Mouse (Mus musculus) kidney, adult 18-20 months (tissue): Measurements from ENCODE around the gene Dgkb.

Experiments
- DNase-seq: peaks from one replicate; pipeline ENCODE4 v3.0.0; 2021

Dgkb gene

GRCm38 (mm10) chr12:38017674-38018073 is 200.1 kb downstream of the Dgkb start:
- no peak for DNase-seq

GRCm38 (mm10) chr12:38047256-38047655 is 229.7 kb downstream of the Dgkb start:
- no peak for DNase-seq

- no peak for DNase-seq
These were observed 270.7 kb downstream of the Dgkb start for GRCm38 (mm10) chr12:38088224-38088623.

- no peak for DNase-seq
These were observed 294.4 kb downstream of the Dgkb start for GRCm38 (mm10) chr12:38111928-38112327.

- DNase-seq = no peak
These were observed 297.6 kb downstream of the Dgkb start for GRCm38 (mm10) chr12:38114990-38115615.

GRCm38 (mm10) chr12:38123524-38123923 is 306.0 kb downstream of the Dgkb start:
- DNase-seq = no peak

- DNase-seq = no peak
These were observed 307.8 kb downstream of the Dgkb start for GRCm38 (mm10) chr12:38125297-38125696.

- no peak for DNase-seq
These were observed 312.8 kb downstream of the Dgkb start for GRCm38 (mm10) chr12:38130209-38130915.

GRCm38 (mm10) chr12:38136379-38136778 is 318.9 kb downstream of the Dgkb start:
- DNase-seq = no peak

GRCm38 (mm10) chr12:38140039-38140438 is 322.5 kb downstream of the Dgkb start:
- no peak for DNase-seq

GRCm38 (mm10) chr12:38232665-38233064 is 415.1 kb downstream of the Dgkb start:
- DNase-seq = no peak

- no peak for DNase-seq
These were observed 451.3 kb downstream of the Dgkb start for GRCm38 (mm10) chr12:38268856-38269255.

GRCm38 (mm10) chr12:38301497-38301896 is 484.0 kb downstream of the Dgkb start:
- DNase-seq = no peak

GRCm38 (mm10) chr12:38303841-38304240 is 486.3 kb downstream of the Dgkb start:
- DNase-seq = no peak

- DNase-seq = no peak
These were observed 486.7 kb downstream of the Dgkb start for GRCm38 (mm10) chr12:38304245-38304644.

- no peak for DNase-seq
These were observed 492.4 kb downstream of the Dgkb start for GRCm38 (mm10) chr12:38309885-38310284.

- DNase-seq = no peak
These were observed 510.3 kb downstream of the Dgkb start for GRCm38 (mm10) chr12:38327729-38328271.

GRCm38 (mm10) chr12:38328779-38329178 is 511.3 kb downstream of the Dgkb start:
- no peak for DNase-seq

GRCm38 (mm10) chr12:38342657-38343056 is 525.1 kb downstream of the Dgkb start:
- peak; percentile 33 for DNase-seq

- no peak for DNase-seq
These were observed 535.0 kb downstream of the Dgkb start for GRCm38 (mm10) chr12:38352481-38352880.

- no peak for DNase-seq
These were observed 538.9 kb downstream of the Dgkb start for GRCm38 (mm10) chr12:38356386-38356785.

GRCm38 (mm10) chr12:38361491-38361890 is 544.0 kb downstream of the Dgkb start:
- no peak for DNase-seq

- DNase-seq = no peak
These were observed 554.1 kb downstream of the Dgkb start for GRCm38 (mm10) chr12:38371597-38371996.

GRCm38 (mm10) chr12:38374159-38374558 is 556.6 kb downstream of the Dgkb start:
- no peak for DNase-seq
